Mouse (Mus musculus) cortical plate, adult 2 months (tissue): ENCODE results near the gene Bbs2. TPM values are rescaled to one million over a fixed set of nuclear protein-coding genes. Genes with fewer than 3 reads are reported as not detected.
"Not testable (repeated sequence)": the region's sequence is repeated elsewhere in the genome, so short reads cannot be mapped to it uniquely, and the experiment has no call there.

Experiments used
- H3K27ac ChIP-seq: fragments of 200-500 bp; 2 replicates; pipeline ENCODE4 v1.5.1; 2012; ENCODE audit warnings: low read length, control low read depth, inconsistent platforms; ENCODE audit not compliant: insufficient read depth
- H3K4me1 ChIP-seq: fragments of 200-500 bp; 2 replicates; pipeline ENCODE4 v1.6.1; 2011; ENCODE audit warnings: low read length; ENCODE audit not compliant: control insufficient read depth, insufficient read depth
- H3K4me3 ChIP-seq: fragments of 200-500 bp; 2 replicates; pipeline ENCODE4 v1.5.1; 2011; ENCODE audit warnings: mild to moderate bottlenecking, low read length, control low read depth; ENCODE audit not compliant: insufficient read depth
- CTCF ChIP-seq: fragments of 200-500 bp; IDR thresholded peaks from 2 replicates; pipeline ENCODE4 v1.5.1; 2011; ENCODE audit warnings: mild to moderate bottlenecking, control low read depth, low read length; ENCODE audit not compliant: insufficient read depth; ENCODE audit errors: extremely low read depth
- POLR2A ChIP-seq: fragments of 200-500 bp; IDR thresholded peaks from 2 replicates; pipeline ENCODE4 v1.6.1; 2011; ENCODE audit warnings: mild to moderate bottlenecking, low read length, control low read depth; ENCODE audit not compliant: insufficient read depth; ENCODE audit errors: extremely low read depth
- polyA plus RNA-seq: library from polyadenylated mRNA; depleted of rRNA; stranded (reverse); fragments of >200 nt; gene quantifications from 2 replicates; pipeline ENCODE4 v1.2.3, GENCODE M21; 2012

Gene Bbs2
- polyA plus RNA-seq, 1 experiment: 67.3 TPM

DNA sequence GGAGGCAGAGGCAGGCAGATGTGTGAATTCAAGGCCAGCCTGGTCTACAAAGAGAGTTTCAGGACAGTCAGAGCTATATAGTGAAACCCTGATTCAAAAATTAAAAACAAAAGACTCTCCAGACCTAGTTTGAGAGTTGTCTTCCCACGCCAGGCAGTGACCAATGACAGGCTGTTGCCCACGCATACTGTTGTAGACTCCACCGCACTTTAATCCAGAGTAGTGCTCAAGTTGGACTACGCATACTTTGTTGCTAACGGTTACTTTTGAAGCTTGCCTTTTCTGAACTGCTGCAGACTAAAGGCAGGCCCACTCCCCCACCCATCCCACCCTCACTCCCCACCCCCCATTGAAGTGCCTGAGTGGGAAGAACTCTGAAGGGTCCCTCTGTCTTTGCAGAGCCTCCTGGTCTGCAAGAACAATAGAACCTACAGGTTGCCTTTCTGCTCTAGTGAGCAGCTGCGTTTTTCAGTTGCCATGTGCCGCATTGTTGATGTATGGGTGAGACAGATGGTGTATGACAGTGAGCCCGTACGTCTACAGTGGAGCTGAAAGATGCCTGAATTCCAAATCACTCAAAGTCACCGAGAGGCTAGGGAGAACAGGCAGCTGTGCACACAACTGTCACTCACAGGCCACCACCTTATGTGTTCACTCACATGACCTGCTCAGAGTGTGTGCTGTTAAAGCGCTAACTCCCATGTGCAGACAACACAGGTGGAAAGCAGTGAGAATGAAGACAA lies 32.4 kb downstream of the Bbs2 start:
- Histone ChIP-seq H3K27ac (no peak overlapping the region), H3K4me3 (no peak overlapping the region), H3K4me1 (no peaks in the 10 kb centered on the region)
- no peak for TF ChIP-seq POLR2A

DNA sequence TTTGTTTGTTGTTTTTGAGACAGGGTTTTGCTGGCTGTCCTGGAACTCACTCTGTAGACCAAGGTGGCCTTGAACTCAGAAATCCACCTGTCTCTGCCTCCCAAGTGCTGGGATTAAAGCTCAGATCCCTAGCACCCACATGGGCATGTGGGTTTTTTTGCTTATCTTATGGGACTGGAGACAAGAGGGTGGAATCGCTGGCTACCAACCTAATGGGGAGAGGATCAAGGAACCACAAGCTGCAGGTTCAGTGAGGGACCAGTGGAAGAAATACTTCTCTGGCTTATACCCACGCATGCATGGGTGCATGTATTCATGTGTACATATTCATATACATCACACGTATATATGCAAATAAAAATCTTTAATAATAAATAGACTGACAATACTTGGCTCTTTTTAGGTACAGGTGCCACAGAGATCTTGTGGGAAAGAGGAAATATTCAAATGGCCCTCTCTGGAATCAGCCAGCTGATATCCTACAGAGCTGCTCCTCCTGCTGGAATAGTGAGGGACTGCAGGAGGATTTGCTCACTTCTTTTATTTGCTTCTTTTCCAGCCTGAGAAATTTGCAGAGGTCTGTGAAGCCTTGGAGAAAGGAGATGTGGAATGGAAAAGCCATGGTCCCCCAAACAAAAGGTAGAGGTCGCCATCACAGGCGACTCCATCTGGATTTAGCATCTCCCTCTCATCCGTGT lies 41.4 kb downstream of the Bbs2 start:
- Histone ChIP-seq H3K4me3 (no peak overlapping the region), H3K27ac (no peak overlapping the region), H3K4me1 (no peaks in the 10 kb centered on the region)
- TF ChIP-seq CTCF: peak; percentile 71
- TF ChIP-seq POLR2A: no peak

DNA sequence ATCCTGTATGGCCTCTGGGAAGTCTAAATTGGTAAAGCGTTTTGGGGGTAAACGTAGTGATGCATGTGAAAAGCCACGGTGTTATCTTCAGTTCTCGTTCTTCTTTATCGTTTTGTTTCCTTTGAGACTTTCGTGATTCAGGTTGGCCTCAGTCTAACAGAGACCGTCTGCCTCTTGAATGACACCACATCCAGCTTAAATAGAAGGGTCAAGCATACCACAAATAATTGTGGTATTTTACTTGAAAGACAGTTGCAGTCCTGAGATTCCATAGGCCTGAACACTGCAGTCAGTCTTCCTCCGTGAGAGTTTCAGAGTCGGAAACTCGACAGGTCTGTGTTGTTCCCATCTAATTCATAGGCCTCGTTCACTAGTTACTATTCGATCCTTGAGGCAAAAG lies 46.0 kb downstream of the Bbs2 start:
- H3K4me3 ChIP-seq: no peak overlapping the region
- no peaks in the 10 kb centered on the region; the same call in 1 of the 2 replicates for H3K4me1 ChIP-seq
- TF ChIP-seq CTCF (no peak), POLR2A (no peak)
- no peak overlapping the region for H3K27ac ChIP-seq

DNA sequence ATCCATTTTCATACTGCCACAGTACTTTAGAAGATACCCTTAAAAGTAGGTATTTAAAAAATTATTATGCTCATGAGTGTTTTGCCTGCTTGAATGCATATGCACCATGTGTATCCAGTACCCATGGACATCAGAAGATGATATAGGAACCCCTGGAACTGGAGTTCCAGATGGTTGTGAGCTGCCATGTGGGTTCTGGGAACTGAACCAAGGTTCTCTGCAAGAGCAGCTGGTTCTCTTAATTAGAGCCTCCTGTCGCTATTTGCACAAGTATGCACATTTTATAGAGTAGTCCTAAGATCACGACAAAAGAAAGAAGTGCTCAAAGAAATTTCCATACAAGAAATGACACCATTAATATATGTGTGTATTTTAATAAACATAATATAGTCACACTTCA lies 50.9 kb downstream of the Bbs2 start:
- Histone ChIP-seq H3K4me3 (no peak overlapping the region), H3K4me1 (no peaks in the 10 kb centered on the region; the same call in 1 of the 2 replicates), H3K27ac (no peak overlapping the region)
- TF ChIP-seq POLR2A: no peak
- no peak for TF ChIP-seq CTCF

DNA sequence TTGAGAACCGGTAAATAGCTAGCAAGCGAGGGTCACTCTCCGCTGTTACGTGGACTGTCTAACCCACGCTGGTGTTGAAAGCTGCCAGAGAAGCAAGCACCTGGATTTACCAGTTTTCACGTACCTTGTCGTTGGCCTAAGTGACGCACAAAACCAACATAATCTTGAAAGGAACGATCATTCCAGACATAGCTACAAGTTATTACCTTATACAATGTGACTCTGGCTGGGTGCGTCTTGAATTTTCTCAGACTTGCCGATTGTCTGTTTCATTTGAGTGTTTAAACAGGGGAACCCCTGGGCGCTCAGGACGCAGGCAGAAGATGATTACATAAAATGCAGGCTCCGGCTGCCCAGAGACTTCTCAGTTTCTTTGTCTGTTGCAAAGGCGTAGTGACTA lies 60.9 kb downstream of the Bbs2 start:
- Histone ChIP-seq H3K27ac (no peak overlapping the region), H3K4me1 (peaks cover 4% of the 10 kb centered on the region), H3K4me3 (peak overlapping the region; percentile 72)
- TF ChIP-seq CTCF: no peak
- TF ChIP-seq POLR2A: no peak

DNA sequence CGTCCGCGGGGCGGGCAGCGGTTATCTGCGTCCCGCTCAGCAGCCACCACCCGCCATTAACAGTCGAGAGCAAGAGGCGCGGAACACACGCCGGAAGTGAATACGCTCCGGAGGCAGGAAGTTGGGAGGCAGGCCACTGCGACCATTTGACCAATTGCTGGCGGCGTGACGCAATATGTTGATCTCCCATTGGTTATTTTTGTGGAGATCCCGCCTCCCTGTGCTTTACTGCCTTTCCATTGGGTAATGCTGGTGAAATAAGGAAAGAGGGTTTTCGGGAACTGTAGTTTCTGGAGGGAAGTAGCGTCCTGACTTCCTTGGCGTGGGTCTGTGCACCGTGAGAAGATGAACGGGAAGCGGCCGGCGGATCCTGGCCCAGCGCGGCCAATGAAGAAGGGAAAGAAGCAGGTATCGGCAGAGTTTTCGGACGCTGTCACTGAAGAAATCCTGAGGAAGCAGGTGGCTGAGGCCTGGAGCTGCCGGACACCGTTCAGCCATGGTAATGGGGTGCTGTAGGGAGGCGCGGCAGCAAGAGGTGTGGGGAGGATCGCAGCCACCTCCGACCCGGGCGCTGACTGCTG lies 61.7 kb downstream of the Bbs2 start, which contains the start of the genes Nudt21 and Ogfod1:
TSS of gene Nudt21 (minus strand) at position 88 of the 581 bp plus-strand sequence.
TSS of gene Ogfod1 (plus strand) at position 255 of the 581 bp plus-strand sequence.
- H3K4me3 ChIP-seq: peak within 1 kb of the TSS; percentile 72
- peaks cover 4% of the 10 kb centered on the region for H3K4me1 ChIP-seq
- no peak for TF ChIP-seq CTCF
- TF ChIP-seq POLR2A: peak; percentile 70
- no peak within 1 kb of the TSS; the same call in 1 of the 2 replicates for H3K27ac ChIP-seq

DNA sequence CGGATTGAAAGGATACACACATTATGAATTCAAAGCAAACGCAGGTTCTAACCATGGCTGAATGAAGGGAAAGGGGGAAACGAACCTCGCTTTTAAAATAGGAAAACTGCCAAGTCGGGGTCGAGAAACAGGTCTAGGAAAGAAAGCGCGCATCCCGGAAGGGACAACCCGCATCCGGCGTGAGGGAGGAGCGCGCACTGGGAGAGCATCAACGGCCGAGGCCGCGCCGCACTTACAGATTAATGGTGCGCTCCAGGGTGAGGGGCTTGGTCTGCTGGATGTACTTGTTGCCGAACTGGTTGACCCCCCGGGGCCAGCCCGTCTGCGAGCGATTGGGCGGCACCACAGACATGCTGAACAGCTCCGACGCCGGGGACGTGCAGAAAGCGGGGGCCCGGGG lies 62.2 kb downstream of the Bbs2 start:
- peak overlapping the region; percentile 72 for H3K4me3 ChIP-seq

DNA sequence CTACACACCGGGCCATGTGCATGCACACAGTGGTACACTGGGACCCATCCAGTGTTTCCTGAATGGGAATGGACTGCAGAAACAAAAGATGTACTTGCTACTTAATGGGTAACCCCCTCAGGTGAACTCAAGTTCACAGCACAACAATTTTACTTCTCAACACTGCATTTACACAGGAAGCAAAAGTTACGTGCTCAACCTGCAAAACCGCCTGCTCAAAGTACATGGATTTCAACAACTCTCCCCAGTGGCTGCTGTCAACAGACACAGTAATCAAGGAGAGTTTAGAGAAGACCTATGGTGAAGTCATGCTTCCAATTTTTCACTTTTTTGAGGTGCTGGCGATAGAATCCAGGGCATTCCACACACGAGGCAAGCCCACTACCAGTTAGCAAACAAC lies 63.5 kb downstream of the Bbs2 start:
- Histone ChIP-seq H3K27ac (no peak overlapping the region), H3K4me3 (no peak overlapping the region)

More for the DNA sequence above, 62.2 kb downstream of the Bbs2 start:
- not testable (repeated sequence) for H3K4me1 ChIP-seq, H3K27ac ChIP-seq

DNA sequence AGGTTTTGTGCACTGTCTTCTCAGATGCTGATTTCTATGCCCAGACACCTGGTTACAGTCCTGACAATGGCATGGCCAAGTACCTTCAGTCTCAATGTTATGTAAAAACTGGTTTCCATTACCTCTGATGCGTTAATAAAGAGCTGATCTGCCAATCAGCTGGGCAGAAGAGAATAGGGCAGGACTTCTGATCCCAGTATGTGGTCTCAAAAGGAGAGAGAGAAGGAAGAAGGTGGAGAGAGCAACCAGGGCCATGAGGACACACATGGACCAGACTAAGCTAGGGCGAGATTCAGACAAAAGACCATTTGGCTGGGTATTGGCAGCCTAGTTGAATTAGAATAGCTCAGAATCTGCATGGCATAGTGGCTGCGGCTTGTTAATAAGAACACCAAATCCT lies 65.1 kb downstream of the Bbs2 start:
- TF ChIP-seq CTCF: no peak
- TF ChIP-seq POLR2A: no peak
- peaks cover 4% of the 10 kb centered on the region for H3K4me1 ChIP-seq
- no peak overlapping the region for H3K27ac ChIP-seq

More for the DNA sequence above, 63.5 kb downstream of the Bbs2 start:
- peaks cover 4% of the 10 kb centered on the region for H3K4me1 ChIP-seq
- TF ChIP-seq CTCF (no peak), POLR2A (no peak)

DNA sequence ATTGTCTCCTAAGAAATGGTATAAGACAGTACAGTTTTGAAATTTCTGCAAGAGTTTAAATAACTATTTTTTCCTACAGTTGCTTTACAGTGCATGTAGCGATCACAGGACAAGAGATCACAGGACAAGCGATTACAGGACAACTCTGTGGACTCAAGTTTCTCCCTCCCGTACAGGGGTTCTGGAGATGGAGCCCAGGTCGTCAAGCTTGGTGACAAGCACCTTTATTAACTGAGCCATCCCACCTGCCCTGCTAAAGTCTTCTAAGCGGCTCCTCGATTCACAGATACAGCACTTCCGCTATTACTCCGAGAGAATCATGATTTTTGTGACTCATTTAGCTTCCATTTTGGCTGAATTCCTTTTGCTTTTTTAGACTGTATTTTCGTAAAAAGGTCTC lies 69.0 kb downstream of the Bbs2 start:
- H3K27ac ChIP-seq: no peak overlapping the region
- no peak overlapping the region for H3K4me3 ChIP-seq
- no peak for TF ChIP-seq POLR2A
- no peak for TF ChIP-seq CTCF
- no peaks in the 10 kb centered on the region; the same call in 1 of the 2 replicates for H3K4me1 ChIP-seq

More for the DNA sequence above, 65.1 kb downstream of the Bbs2 start:
- H3K4me3 ChIP-seq: no peak overlapping the region
